Mouse (Mus musculus): ENCODE data around the gene Pcp4l1.
A peak's percentile ranks its signal among the peaks of the same experiment; 100 is the strongest.
"Not testable (repeated sequence)": the region's sequence is repeated elsewhere in the genome, so short reads cannot be mapped to it uniquely, and the experiment has no call there.

Gene Pcp4l1

DNA sequence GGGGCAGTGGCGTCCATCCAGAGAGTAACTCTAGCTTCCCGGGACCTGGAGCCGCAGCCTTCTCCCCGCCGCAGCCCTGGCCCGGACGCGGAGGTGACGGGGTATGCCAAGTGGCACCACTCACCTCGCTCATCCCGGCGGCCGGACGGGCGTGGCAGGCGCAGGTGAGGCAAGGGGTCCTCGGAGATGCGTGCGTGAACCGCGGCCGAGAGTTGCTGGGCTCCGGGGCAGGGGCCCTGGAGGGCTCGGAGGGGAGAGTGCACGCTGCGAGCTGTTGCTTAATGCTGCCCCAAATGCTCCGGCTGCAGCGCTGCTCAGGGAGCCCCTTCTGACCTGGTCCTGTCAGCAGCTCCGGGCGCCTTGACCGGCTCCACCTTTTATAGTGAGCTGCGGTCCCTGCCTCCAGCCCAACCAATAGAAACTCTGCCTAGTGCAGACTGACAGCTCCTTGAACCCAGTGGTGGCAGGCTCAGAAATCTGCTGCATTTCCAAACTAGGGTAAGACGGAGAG is at the start of gene Pcp4l1:
TSS of gene Pcp4l1 (minus strand) at position 382 of the 511 bp plus-strand sequence.
- no peak for DNase-seq (ENCODE audit: low read depth, low spot score)

- DNase-seq (ENCODE audit: low read depth, low spot score), result no peak
Observed at GRCm38 (mm10) chr1:171245353-171245752, 49.3 kb upstream of the Pcp4l1 start.

DNA sequence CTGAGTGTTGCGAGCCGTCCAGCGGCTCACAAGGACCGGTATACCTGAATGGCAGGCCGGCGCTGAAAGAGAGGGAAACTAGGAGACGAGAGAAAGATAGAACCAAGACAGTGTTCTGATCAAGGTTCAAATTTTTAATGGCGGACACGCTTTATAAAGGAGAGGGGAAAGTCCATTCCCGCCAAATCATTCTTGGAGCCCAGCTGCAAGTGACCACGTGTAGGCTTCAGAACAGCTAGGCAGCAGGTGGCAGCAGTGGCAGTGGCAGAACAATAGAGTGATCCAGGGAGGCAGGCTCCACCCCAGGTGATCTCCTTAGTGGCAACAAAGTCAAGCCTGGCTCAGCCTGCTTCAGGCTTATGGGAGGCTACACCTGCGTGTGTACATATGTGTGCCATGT is 45.9 kb upstream of the Pcp4l1 start:
- not testable (repeated sequence) for DNase-seq (ENCODE audit: low read depth, low spot score)

GRCm38 (mm10) chr1:171240911-171241310 is 44.8 kb upstream of the Pcp4l1 start:
- DNase-seq (ENCODE audit: low read depth, low spot score), result no peak

DNA sequence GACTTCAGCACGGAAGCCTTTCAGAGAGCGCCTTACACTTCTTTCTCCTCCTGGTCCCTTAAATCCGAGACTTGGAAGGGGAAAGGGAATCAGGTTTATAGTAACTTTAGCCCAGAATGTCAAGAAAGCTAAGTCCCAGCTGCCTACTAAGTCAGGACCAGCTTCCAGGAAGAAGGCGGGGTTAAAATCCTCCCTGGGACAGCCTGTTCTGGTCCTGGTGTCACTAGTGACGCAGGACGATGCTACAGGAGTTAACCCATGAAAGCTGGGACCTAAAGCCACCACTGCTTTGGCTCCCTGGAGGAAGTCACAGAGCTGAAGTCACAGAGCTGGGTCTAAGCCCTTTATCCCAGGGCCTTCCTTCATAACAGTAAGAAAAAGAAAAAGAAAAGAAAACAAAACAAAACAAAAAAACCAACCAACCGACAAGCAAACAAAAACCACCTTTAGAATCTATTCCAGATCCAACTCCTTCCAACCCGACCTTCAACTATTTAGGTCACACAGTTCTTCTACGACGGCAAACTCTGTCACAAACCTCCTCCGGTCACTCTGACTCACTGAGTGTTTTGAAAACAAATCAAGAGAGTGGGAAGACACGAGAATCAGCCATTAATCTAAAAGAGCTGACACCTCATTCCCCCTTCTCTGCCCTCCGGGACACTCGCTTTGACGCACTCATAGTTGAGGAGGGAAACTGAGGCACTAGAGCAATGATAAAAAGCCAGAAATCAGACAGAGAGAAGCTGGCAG is 44.1 kb upstream of the Pcp4l1 start:
- DNase-seq (ENCODE audit: low read depth, low spot score), result no peak

DNA sequence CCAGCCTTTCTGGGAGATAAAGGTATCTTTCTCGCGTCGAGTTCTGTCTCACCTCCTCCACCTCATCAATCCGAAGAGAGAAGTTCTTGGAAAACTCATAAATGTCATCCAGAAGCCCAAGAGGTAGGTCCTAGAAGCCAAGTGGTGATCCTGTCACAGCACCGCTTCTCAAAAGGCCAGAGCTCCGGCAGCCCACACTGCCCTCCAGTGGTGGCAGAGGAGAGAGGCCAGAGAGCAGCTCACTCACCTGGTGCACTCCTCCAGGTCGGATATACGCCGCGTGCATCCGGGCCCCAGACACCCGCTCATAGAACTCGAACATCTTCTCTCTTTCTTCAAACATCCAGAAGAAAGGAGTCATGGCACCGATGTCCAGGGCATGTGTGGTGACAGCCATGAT is 42.4 kb upstream of the Pcp4l1 start:
- DNase-seq (ENCODE audit: low read depth, low spot score), result no peak

- no peak for DNase-seq (ENCODE audit: low read depth, low spot score)
Observed at GRCm38 (mm10) chr1:171237438-171237837, 41.4 kb upstream of the Pcp4l1 start.

DNA sequence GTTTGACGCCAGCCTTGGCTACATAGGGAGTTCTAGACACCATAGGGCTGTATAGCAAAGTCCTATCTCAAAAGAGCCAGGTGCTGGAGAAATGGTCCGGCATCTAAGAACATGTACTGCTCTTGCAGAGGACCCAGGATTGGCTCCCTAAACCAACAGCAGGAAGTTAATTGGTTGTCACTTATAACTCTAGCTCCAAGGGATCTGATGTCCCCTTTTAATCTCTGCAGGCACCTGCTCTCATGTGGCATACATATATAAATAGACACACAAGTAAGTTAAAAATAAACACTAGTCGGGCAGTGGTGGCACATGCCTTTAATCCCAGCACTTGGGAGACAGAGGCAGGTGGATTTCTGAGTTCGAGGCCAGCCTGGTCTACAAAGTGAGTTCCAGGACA is 39.7 kb upstream of the Pcp4l1 start:
- no peak for DNase-seq (ENCODE audit: low read depth, low spot score)

DNA sequence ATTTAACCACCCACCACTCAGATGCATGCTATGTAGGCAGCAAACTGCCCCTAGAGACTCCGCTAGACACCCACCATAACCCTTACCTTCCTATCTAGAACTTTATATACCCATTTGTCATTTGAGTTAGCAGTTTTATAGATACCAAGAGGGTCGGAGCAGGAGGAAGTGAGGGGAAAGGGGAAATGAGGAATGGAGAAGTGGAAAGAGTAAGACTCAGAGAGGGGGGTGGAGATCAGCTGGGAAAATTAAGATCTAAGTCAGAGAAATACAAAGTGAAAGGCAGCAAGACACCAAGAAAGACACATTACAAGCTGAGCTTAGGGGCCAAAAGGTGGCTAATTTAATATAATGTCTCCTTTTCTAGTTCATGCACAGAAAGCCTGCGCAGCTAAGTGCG is 38.5 kb upstream of the Pcp4l1 start:
- DNase-seq (ENCODE audit: low read depth, low spot score), result no peak

DNA sequence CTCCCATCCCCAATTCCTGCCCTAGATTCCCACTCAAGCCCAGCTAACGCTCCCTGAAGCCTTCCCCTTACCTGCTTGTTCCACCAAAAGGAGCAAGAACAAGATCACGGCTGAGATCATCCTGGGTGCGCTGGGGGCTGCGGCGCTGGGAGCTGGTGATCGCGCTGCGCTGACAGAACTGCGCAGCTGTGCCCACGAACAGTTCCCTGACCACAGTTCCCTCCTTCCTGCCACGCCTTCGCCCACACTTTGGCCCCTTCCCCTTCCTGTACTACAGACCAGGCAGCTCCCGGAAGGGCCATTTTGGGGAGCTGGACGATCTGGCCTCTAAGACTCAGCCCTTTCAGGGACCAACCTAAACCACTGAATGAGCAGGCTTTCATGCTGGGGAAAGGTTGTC is 38.1 kb upstream of the Pcp4l1 start, which contains the start of gene Fcer1g:
TSS of gene Fcer1g (minus strand) at position 240 of the 400 bp plus-strand sequence.
- DNase-seq (ENCODE audit: low read depth, low spot score), result no peak

DNA sequence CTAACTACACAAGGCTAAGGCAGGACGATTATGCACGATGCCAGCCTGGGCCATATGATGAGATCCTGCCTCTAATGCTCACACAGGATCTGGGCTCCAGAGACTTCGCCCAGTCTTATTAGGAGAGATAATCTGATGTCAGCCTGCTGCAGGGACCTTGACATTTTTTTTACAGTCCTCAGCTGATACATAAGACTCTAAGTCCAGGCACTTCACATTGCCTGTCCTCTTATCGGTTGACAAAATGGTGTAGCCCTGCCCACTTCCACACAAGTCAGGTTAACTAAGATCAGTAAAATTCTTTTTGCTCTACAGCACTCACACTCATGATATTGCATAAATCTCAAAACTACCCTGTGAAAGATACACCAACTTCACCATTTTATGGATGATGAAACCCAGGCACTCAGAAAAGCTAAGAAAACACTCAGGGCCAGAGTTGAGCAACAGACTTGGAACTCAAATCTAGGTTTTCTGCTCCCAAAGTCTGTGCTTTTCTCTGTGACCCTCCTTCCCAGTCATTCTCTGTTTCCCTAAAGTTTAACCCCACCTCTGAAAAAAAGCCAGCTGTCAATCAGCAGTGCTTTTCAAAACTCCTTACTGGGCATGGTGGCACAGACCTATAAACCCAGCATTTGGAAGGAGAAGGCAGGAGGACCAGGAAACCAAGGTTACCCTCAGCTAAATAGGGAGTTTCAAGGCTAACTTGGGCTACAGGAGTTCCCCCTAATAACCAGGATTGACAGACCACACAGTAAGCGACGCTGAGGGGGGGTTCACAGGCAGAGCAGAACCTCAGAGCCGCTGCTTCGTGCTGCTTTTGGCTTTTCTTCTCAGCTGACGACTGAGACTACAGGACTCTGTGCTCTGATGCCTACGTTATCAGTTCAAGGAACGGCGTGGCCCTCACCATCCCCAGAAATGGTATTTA is 37.0 kb upstream of the Pcp4l1 start:
- no peak for DNase-seq (ENCODE audit: low read depth, low spot score)

GRCm38 (mm10) chr1:171232348-171232747 is 36.3 kb upstream of the Pcp4l1 start:
- no peak for DNase-seq (ENCODE audit: low read depth, low spot score)

GRCm38 (mm10) chr1:171231844-171232243 is 35.8 kb upstream of the Pcp4l1 start:
- DNase-seq (ENCODE audit: low read depth, low spot score), result no peak

GRCm38 (mm10) chr1:171230215-171230614 is 34.1 kb upstream of the Pcp4l1 start:
- DNase-seq (ENCODE audit: low read depth, low spot score), result no peak

DNA sequence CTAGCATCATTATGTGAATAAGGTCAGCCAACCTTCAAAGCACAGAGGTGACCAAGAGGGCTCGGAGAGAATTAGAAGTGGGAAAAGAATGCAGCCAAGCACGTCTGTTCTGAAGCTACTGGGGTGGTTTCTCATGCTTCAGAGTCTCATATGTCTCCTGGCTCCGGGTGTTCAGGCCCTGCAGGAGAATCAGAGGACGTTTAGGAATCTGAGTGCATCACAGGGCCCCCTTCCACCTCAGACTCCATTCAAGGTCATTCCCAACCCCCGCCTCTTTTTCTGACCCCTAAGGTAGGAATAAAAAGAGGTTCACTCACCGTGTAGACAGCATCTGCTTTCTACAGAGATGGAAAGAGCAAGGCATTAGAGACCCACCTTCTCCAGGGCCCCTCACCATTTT is 33.7 kb upstream of the Pcp4l1 start:
- no peak for DNase-seq (ENCODE audit: low read depth, low spot score)

- DNase-seq (ENCODE audit: low read depth, low spot score), result no peak
Observed at GRCm38 (mm10) chr1:171227879-171228278, 31.8 kb upstream of the Pcp4l1 start.

DNA sequence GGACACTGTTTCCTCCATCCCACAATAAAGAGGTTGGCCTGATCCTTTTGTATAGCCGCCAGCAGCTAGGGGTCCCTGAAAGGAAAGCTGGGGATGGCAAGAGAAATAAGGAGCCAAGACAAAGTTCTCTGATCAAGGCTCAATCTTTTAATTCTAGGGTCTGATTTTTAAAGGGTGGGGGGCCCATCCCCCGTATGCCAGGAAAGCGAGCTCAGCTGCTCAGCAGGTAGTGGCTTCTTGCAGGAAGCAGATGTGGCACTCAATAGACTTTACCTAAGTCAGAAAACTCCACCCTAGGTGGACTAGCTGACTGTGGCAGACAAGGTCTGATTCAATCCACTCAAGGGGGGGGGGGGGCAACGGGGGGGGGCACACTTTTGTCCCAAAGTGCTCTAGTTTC is 30.7 kb upstream of the Pcp4l1 start:
- DNase-seq (ENCODE audit: low read depth, low spot score), result no peak

- DNase-seq (ENCODE audit: low read depth, low spot score), result no peak
Observed at GRCm38 (mm10) chr1:171224857-171225256, 28.8 kb upstream of the Pcp4l1 start, which contains the start of gene Apoa2. Apoa2 (plus strand) TSS chr1:171225054.

- DNase-seq (ENCODE audit: low read depth, low spot score), result no peak
Observed at GRCm38 (mm10) chr1:171223796-171224195, 27.7 kb upstream of the Pcp4l1 start.

DNA sequence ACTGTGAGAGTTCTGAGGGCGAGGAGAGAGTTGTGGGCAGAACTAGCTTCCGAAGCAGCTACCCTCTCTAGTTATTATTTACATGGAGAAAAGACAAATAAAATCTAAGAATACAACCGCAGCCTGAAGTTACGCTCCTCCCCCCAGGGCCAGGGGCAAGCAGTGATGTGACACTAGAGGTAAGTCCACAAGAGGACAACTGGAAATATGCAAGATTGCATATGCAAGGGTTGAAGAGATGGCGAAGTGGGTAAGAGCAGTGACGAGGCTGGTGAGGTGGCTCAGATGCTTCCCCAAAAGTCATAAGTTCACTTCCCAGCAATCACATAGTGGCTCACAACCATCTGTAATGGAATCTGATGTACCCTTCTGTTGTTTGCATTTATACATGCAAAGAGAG is 27.1 kb upstream of the Pcp4l1 start:
- DNase-seq (ENCODE audit: low read depth, low spot score), result no peak

GRCm38 (mm10) chr1:171222238-171223155 is 26.4 kb upstream of the Pcp4l1 start, which contains the start of gene Tomm40l:
Tomm40l (minus strand) TSS chr1:171222514.
- DNase-seq (ENCODE audit: low read depth, low spot score), result peak; percentile 98

Data from brain, embryonic 18.5 days (tissue).